Mouse (Mus musculus) lung, adult 2 months (tissue): ENCODE data around the gene Cmtm2a.

ENCODE experiments used
- CTCF ChIP-seq: fragments of 200-500 bp; IDR thresholded peaks from 2 replicates; pipeline ENCODE4 v1.5.1; 2011; ENCODE audit warnings: mild to moderate bottlenecking, low read length, control low read depth; ENCODE audit not compliant: insufficient read depth
- POLR2A ChIP-seq: fragments of 200-500 bp; IDR thresholded peaks from 2 replicates; pipeline ENCODE4 v1.6.1; 2011; ENCODE audit warnings: low read depth, mild to moderate bottlenecking, control low read depth, low read length, borderline replicate concordance; ENCODE audit errors: extremely low read depth

DNA sequence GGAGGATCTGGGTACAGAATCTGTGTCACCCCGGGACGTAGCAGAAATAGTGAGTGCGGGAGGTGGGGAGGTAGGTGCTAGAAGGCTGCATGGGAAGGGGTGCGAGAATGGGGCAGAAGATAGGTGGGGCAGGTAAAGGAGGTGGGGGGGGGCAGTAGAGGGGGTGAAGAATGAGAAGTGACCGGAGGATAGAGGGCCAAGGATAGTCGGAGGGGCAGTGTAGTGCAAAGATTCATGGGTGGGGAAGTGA is 46.9 kb upstream of the Cmtm2a start:
- TF ChIP-seq CTCF (no peak), POLR2A (no peak)
